Mouse (Mus musculus) CH12F3 (cell line): ENCODE data around the gene Tex2.

Experiments used
- in situ Hi-C: fragments of 300-500 bp; cut with MboI; formaldehyde crosslinking; loops from 2 replicates; pipeline ENCODE4 v1.14.3; 2020; ENCODE audit warnings: low sequenced_read_pairs

Tex2 gene

DNA sequence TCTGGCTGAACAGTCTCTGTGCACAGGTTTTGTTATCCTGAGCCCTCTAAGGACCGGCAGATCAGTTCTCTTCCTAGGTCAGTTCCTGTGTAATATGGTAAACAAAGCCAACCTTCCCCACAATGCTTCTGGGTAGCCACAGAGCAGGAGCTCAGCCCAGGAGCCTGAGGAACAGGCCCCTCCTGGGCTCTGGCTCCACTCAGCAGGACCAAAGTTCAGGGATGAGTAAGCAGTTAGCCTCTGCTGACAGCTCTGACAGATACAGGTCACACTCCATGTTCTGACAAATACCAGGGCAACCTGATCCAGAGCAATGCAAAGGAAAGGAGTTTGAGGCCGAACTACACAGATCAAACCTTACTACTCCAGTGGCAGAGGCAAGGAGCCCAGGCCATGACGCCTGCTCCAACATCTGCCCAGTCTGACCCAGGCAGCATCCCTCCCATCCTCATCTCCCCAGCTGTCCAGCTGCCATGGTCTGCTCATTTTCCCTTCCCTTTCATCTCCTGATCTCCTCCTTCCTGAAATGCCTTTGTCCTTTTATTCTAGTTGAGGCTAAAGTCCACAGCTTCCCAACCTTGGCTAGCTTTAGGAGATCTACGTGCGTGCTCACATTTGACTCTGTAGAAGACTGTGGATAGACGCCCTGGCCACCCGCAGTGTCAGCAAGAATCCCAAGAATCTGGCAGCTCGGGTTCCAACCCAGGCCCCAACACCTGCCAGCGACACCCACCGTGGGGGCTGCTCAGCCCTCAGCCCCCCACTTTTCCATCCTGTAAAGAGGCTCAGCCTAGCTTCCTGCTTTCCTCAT, 57.2 kb downstream of the Tex2 start:
- in situ Hi-C loops = no loop called here

DNA sequence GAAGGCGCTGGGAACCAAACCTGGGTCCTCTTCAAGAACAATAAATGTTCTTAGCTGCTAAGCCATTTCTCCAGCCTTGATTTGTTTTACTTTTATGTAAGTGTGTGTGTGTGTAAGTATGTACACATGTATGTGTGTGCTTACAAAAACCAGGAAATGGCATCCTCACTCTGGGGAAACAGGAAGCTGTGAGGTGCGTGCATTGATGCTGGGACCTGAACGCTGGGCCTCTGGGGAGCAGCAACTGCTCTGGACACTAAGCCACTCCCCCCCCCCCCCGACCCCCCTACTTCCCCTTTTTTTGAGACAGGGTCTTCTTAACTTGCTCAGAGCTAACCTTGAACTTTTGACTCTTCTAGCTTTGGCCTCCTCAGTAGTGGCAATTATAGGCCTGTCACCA, 62.8 kb downstream of the Tex2 start:
- in situ Hi-C loops = no loop called here

DNA sequence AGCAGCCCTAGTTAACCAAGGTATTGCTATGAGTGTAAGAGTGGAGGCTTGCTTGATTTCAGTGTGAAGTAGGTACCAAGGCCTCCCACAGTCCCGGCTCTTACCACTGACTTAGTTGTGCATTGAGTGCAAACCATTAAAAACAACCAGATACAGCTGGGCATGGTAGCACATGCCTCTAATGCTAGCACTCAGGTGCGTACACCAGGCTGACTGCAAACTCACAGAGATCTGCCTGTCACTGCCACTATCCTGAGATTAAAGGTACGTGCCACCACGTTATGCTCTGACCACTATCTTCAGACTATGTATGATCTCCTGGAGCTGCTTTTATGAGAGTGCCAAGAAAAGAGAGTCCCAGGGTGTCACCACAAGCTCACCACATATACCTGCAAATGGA, 67.1 kb downstream of the Tex2 start:
- in situ Hi-C loops = no loop called here

DNA sequence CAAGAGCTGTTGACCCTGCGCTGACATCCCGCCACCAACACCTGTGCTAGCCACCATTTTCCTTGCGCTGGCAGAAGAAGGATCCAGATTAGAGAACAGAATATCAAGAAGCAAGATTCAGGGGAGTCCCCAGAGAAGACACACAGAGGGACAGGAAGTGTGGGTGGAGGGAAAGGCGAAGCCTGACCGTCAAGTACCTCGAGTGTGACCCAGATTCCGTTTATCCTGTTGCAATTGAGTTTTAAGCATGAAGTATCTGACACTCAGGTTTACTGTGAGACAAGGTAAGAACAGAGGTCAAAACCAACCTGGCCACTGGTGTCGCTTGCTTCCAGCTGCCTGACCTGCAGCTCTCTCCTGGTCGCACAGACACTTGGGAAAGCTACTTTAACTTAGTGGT, 68.3 kb downstream of the Tex2 start:
- in situ Hi-C loops = no loop called here

DNA sequence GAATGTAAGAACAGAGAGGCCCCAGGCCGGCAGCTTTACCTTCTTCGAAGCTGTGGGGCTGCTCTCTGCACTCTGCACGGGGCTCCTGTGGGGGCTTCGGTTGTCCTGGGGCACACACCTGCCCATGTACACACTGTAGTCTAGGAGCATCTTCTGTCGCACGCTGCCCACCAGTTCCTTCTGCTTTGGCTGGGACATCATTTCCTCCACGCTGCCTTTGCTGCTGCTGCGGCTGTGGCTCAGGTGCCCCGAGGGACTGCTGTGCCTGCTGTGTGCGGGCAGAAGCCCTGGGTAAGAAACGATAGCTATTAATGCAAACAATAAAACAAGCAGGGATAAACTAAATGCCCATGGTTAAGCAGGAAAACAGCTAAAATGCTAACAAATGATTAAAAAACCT, 69.1 kb downstream of the Tex2 start:
- in situ Hi-C loops = no loop called here

DNA sequence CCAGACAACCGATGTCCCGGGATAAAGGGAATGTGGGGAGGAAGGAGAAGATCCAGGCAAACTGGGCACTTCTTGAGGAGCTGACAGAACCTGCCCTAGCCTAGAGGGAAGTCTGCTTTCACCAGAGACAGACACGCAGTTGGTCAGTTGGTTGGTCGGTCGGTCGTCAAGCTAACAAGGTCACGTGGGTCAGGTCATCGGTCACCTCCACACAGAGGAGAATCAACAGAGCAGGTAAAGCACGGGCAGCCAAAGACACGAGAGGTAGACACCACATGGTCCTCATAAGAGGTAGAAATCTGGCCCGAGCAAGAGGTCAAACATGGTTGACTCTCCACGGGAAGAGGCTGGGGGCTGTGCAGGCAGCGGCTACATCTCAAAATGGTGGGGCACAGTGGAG, 70.2 kb downstream of the Tex2 start:
- in situ Hi-C loops = no loop called here

DNA sequence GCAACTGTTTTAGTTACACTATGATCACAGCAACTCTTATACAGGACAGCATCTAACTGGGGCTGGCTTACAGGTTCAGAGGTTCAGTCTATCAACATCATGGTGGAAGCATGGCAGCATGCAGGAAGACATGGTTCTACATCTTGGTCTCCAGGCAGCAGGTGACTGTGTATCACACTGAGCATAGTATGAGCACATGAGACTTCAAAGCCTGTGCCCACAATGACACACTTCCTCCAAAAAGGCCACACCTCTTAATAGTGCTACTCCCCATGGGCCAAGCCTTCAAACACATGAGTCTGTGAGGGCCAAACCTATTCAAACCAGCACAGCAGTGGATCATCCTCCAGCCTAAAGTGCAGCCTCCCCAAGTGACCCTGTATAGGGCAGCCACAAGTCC, 70.8 kb downstream of the Tex2 start:
- in situ Hi-C loops = no loop called here

DNA sequence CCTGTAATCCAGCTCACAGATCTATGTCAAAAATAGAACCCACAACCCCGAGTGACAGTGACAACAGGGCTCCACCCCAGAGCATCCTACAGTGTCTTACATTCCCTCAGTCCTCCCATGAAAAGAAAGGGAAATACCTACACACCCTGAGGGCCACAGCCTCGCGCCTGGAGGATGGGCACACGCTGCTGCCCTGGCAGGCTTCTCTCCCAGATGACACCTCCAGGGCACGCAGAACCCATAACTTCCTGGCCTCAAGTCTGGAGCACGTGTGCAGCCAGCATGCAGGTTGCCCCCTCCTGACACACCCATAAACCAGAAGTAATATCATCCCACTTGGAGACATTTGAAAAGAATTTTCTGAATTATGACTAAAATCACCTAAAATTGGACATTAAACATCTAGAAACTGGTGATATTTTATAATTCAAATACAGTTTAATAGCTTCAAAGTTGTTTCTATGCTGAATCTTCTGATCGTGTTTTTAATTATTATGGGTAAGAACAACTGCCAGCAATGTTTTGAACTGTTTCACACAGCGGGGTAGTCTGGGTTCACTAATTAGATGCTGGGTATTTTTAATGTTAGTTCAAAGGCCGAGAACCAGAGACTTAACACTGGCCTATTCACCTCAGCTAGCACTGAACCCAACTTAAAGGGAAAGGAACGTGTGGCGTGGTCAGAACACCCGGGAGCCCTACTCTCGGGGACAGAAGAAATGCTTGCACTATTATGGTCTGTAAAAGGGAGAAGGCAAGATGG, 72.5 kb downstream of the Tex2 start:
- in situ Hi-C loops = no loop called here

DNA sequence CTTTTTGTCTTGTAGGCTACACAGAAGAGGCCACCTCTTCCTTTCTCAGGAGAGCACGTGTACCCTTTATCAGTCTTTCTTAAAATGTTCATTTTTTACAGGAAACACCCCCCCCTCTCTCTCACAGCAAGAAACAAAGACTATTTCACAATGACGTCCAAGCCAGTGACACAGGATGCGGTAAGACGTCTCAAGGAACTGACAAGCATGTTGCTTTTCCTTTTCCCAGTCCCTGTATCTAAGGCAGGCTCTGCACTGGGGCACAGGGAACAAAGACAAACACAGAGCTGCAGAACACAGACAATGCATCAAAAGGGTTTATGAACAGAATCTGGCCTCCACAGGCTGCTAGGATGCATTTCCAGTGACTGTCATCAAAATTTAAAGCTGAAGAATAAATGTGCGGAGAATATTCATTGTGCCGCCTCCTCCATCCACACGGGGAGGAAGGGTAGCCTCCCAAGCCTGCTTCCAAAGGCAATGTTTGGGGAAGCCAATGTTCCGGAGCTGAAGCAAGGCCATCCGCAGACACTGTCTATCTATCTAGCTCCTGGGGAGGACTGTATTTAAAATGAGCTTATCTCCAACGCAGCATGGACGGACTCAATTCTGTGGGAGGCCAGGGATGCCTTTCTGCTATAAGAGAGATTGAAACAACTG, 76.8 kb downstream of the Tex2 start:
- in situ Hi-C loops = no loop called here

DNA sequence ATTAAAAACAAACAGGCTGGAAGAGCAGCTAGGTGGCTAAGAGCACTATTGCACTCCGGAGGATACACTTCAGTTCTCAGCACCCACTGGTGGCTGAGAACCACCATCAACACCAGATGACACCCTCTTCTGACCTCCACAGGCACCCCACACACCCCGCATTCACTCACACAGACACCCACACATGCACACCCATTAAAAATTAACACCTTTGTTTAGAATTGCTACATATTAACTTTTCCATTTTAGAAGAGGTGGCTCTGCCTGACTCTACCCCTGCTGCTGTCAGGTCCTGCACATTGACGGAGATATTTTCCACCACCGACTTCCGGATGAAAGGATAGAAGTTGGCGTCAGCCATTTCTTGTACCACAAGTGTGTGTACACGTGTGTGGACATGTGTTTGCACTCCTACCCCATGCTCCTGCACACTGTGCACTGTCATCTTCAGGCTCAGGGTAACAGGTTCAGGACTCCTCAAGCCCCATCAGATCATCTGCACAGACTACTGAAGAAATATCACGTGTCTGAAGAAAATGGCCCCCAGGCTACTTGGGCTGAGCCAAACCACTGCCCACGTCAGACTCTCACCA, 77.5 kb downstream of the Tex2 start:
- in situ Hi-C loops = no loop called here

DNA sequence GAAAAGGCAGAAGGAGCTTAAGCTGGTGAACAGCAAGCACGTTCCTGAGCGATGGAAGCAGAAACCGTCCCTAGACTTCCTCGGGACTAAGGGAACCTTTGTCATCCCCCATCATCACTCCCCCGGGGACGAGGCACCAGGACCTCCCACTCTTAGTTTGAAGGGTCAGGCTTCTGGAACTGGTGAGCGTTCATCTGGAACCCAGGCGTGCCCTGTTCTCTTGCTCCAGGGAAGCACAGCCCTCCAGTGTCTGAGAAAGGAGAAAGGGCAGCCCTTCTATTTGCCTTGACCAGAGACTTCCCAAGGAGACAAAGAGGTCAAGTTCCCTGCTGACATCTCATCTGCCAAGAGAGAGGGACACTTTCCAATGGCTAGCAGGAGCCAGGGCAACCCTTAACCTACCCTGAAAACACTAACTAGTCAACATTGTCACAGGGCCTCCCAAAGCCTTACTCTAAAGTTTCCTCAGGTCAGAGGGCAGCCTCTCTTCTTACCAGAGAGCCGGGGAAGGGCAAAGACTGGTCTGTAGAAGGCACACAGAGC, 80.9 kb downstream of the Tex2 start:
- in situ Hi-C loops = no loop called here

DNA sequence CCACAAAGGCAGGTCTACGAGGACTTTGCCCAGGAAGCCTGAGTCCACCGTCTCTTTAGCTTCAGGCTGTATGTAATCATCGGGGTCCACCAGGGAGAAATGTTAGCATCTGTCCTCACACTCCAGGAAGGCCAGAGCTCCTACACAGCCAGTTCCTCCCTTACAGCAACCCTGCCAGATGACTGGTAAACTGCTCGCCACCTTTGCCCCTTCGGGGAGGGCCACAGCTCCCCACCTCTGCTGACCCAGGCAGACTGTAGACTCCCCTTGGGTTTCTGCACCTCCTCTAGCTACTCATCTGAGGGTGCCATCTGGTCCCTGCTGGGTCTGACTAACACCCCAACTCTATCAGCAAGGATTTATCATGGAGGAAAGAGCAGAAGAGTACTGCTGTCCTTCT, 83.4 kb downstream of the Tex2 start:
- in situ Hi-C loops = no loop called here

DNA sequence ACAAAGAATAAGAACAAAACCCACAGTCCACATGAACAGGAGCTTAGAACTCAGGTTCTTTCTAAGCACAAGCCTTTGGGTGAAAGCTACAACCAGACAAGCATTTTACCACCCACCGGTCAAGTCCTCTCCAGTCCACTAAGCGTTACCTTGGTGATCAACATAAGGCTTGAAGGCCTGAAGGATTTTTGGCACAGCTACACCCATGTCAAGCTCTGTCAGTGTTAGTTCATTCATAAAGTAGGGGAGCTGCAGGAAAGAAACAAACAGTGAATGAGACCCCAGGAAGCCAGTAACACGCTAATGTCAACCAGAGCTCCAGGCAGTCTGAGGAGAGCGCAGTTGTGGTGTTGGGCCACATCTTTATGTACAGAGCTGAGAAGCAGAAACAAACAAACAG, 84.1 kb downstream of the Tex2 start:
- in situ Hi-C loops = no loop called here

DNA sequence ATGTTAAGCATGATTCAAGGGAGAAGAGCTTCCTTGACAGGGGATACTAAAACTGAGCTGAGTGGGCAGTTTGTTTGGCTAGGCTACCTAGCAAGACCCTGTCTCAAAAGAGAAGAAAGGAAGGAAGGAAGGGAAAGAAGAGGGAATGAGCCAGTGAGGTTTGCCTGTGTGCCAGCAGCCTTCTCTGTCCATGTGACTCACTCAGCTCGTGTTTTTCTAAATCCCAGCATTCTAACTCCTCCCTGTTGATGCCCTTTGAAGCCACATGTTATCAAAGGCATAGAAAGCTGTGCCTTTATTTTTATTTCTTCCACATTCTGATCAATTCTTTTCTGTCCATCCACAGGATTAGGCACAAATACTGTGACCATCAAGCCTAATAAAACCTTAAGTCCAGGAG, 85.3 kb downstream of the Tex2 start:
- in situ Hi-C loops = no loop called here

DNA sequence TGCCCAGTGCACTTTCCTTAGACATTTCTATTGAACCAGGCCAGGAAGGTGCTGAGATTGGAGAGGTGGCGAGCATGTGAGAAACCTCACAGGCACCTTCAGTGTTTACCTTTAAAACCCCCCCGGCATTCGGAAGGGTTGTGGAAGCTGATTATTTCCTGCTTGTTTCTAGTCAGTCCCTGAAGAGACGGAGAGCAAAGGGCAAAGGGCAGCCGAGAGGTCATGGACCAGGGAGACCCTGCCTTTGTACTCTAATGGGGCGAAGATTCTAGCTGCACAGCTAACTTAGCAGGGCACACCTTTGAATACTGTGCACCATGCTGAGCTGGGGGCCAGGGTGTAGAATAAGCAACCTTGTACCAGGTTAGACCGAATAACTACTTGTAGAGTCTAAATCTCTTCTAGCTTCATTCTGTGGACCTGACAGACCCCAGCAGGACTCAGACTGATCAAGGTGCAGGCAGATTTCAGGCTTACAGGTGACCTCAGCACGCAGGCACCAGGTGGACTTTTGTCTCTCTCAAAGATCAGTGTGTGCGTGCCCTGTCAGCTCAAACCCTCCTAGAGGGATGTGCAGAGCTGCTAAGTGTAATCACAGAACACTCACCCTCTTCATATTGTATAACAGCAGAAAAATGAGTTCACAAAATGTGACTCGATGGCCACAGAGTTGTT, 85.9 kb downstream of the Tex2 start:
- in situ Hi-C loops = no loop called here

DNA sequence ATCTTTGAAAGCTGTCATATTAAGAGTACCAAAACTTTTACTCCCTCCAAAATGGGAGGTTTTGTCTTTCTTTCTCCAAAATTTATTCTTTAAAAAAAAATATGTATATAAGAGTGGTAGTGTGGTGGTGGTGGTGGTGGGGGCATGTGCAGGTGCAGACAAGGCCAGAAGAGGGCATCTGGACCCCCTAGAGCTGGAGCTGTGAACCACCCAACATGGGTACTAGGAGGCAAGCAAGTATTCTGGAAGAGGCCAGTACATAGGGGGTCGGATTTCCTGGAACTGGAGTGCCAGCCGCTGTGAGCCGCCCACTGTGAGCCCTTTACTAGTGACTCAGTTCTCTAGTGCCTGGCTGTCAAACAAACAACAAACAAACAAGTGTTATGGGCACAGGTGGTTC, 90.7 kb downstream of the Tex2 start:
- in situ Hi-C loops = loop anchor here (25.0 kb wide), 1 partner anchor 240 kb away; the partner anchor contains the start of genes Milr1 and Pecam1

DNA sequence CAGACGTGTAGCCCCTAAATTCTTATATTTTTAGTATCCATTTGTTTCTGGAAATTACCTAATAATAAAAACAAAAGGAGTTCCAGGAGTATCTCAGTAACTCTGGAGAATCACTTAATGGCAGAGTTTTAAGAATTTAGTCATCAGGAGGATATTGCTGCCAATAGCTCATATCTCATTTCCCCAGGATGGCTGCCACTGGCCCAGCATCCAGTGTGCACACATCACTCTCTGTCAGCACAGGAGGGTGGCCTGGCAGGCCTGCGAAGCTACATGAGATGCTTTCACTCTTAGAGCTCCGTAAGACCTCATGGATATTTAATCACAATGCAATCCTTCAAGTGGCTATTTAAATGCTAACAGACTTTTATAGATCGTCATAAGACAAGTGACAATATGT, 91.6 kb downstream of the Tex2 start:
- in situ Hi-C loops = loop anchor here (25.0 kb wide), 1 partner anchor 241 kb away; the partner anchor contains the start of genes Milr1 and Pecam1

DNA sequence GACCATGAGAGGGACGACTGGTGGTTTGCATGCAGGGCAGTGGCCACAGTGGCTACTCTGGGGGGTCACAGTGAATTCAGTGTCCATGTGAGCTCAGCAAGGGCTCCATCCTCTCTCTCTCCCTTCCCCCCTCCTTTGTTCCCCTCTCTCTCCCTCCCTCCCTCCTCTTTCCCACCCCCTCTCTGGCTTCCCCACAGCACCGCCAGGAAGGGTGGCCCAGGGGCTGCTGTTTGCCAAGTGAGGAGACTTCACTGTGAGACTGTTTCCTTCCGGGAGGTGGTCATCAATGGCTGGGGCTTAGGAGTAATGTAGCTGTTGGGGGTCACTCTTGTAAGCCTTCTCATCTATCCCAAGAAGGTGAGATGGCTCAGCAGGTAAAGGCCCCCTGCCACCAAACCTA, 92.8 kb downstream of the Tex2 start:
- in situ Hi-C loops = loop anchor here (25.0 kb wide), 1 partner anchor 242 kb away; the partner anchor contains the start of genes Milr1 and Pecam1

DNA sequence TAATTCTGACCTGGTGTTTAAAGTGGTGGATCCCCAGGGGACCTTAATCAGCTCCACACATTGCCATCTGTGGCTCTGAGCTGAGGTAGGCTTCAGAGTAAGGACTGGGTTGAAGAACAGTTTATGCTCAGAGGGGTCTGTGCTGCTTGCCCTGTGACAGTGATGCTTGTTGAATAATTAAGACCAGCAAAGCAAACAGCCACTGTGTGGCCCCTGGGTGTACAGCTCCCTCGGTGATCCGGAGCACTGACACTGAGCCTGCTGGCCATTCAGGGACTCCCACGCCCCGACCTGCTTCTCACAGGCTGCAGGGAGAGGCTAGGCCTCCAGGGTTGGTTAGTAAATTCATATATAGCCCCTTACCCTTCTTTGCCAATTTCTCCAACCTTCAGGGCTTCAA, 93.7 kb downstream of the Tex2 start:
- in situ Hi-C loops = loop anchor here (25.0 kb wide), 1 partner anchor 243 kb away; the partner anchor contains the start of genes Milr1 and Pecam1

DNA sequence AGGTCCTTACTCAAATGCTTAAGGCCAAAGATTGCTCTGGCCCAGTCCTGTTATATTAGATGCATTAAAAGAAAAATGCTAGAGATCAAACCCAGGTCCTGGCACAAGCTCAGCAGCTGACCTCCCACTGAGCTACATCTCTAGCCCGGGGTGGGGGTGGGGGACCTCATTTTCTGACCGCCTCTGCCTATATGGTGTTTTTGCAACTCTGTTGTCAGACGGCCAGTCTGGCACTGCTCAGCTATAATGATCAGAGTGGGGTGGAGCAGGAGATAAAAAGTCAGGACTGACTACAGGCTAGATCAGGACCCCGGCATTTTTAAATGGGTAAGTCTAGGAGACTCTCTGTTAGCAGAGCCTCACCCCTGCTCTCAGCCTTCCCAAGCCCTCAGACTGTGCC, 94.8 kb downstream of the Tex2 start:
- in situ Hi-C loops = loop anchor here (25.0 kb wide), 1 partner anchor 244 kb away; the partner anchor contains the start of genes Milr1 and Pecam1
